Mouse (Mus musculus) splenic B cell, adult 2 months (primary cell): ENCODE data around the gene Mob3b.

Experiments used
- DNase-seq: peaks from one replicate; pipeline ENCODE4 v3.0.0-alpha.2; 2011; ENCODE audit warnings: low read depth, low spot score
- H3K27me3 ChIP-seq: 2 replicates; pipeline ENCODE4 v1.6.1; 2012; ENCODE audit warnings: mild to moderate bottlenecking, low read length, moderate library complexity, mixed read lengths; ENCODE audit not compliant: control insufficient read depth, poor library complexity, insufficient read depth, severe bottlenecking
- H3K36me3 ChIP-seq: 2 replicates; pipeline ENCODE4 v1.6.1; 2012; ENCODE audit warnings: mild to moderate bottlenecking, low read length, moderate library complexity, mixed read lengths; ENCODE audit not compliant: control insufficient read depth, poor library complexity, insufficient read depth, severe bottlenecking

Gene Mob3b

GRCm38 (mm10) chr4:35165275-35165674 is 8.0 kb upstream of the Mob3b start:
- no peak for DNase-seq
- Histone ChIP-seq H3K36me3 (no peaks in the 10 kb centered on the region), H3K27me3 (no peaks in the 10 kb centered on the region)

- peak; percentile 7 for DNase-seq
These were observed 531 bp upstream of the Mob3b start for GRCm38 (mm10) chr4:35157815-35158214.

GRCm38 (mm10) chr4:35156149-35156611 is 1.1 kb downstream of the Mob3b start:
- H3K36me3 ChIP-seq = no peaks in the 10 kb centered on the region
- 0 out of 2 replicates have a peak, but pooled peaks cover 1% of the 10 kb centered on the region for H3K27me3 ChIP-seq
- DNase-seq = peak; percentile 43

More at GRCm38 (mm10) chr4:35157815-35158214, 531 bp upstream of the Mob3b start:
- 0 out of 2 replicates have a peak, but pooled peaks cover 1% of the 10 kb centered on the region for H3K27me3 ChIP-seq
- H3K36me3 ChIP-seq = no peaks in the 10 kb centered on the region

- peak; percentile 71 for DNase-seq
- Histone ChIP-seq H3K36me3 (no peaks in the 10 kb centered on the region), H3K27me3 (0 out of 2 replicates have a peak, but pooled peaks cover 1% of the 10 kb centered on the region)
These were observed 2.0 kb downstream of the Mob3b start for GRCm38 (mm10) chr4:35155132-35155922.

DNA sequence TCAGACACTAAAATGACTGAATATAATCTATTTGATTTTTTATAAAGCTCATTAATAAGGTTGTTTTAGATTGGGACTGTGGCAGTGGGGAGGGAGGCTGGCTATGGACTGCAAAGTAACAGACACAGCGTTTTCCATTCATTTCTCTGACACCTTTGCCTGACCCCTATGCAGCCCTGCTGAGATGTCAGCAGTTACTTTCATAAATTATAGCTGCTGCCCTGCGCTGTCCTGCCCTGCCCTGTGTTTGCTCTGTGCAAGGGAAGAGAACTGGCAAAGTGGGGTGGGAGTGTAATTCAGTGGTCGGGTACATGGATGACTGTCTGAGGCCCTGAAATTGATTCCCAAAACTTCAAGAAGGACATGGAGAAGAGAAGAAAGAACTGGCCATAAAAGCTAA is 3.2 kb downstream of the Mob3b start:
- Histone ChIP-seq H3K36me3 (no peaks in the 10 kb centered on the region), H3K27me3 (0 out of 2 replicates have a peak, but pooled peaks cover 1% of the 10 kb centered on the region)
- no peak for DNase-seq

GRCm38 (mm10) chr4:35151756-35152155 is 5.5 kb downstream of the Mob3b start, which contains the start of gene Ifnk:
Gene Ifnk, plus strand, starts transcription at chr4:35152056.
- no peak for DNase-seq
- H3K36me3 ChIP-seq = no peaks in the 10 kb centered on the region
- 0 out of 2 replicates have a peak, but pooled peaks cover under 1% of the 10 kb centered on the region for H3K27me3 ChIP-seq

- Histone ChIP-seq H3K36me3 (no peaks in the 10 kb centered on the region), H3K27me3 (no peaks in the 10 kb centered on the region)
- DNase-seq = no peak
These were observed 6.6 kb downstream of the Mob3b start for GRCm38 (mm10) chr4:35150706-35151105.

- no peaks in the 10 kb centered on the region for H3K36me3 ChIP-seq
- H3K27me3 ChIP-seq = no peaks in the 10 kb centered on the region
- no peak for DNase-seq
These were observed 9.0 kb downstream of the Mob3b start for GRCm38 (mm10) chr4:35148326-35148725.

- no peak for DNase-seq
- H3K36me3 ChIP-seq = no peaks in the 10 kb centered on the region
- no peaks in the 10 kb centered on the region for H3K27me3 ChIP-seq
These were observed 10.7 kb downstream of the Mob3b start for GRCm38 (mm10) chr4:35146597-35146996.

- no peak for DNase-seq
- Histone ChIP-seq H3K36me3 (no peaks in the 10 kb centered on the region), H3K27me3 (no peaks in the 10 kb centered on the region)
These were observed 11.6 kb downstream of the Mob3b start for GRCm38 (mm10) chr4:35145726-35146125.

- no peak for DNase-seq
- Histone ChIP-seq H3K27me3 (no peaks in the 10 kb centered on the region), H3K36me3 (no peaks in the 10 kb centered on the region)
These were observed 13.7 kb downstream of the Mob3b start for GRCm38 (mm10) chr4:35143472-35144102.

GRCm38 (mm10) chr4:35140317-35140716 is 17.0 kb downstream of the Mob3b start:
- H3K27me3 ChIP-seq = no peaks in the 10 kb centered on the region
- no peaks in the 10 kb centered on the region for H3K36me3 ChIP-seq
- peak; percentile 38 for DNase-seq

DNA sequence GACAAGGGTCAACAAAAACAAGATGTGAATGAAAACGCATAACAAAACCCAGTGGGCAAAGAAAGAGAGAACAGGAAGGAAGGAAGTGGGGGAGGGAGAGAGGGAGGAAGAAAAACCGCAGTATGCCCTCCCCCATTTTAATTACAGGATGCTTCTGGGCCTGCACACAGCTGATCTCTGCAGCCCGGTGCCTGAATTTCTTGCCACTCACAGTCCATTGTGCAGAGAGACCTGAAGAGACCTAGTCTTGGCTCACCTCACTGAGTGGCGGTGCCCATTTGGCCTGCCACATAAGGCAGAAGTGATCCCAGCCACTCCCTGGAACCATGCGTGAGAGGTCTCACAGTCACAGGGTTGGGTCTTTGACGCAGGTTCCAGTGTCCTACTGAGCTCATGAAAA is 19.2 kb downstream of the Mob3b start:
- DNase-seq = peak; percentile 65
- H3K36me3 ChIP-seq = no peaks in the 10 kb centered on the region
- H3K27me3 ChIP-seq = no peaks in the 10 kb centered on the region

- no peaks in the 10 kb centered on the region for H3K27me3 ChIP-seq
- no peak for DNase-seq
These were observed 20.3 kb downstream of the Mob3b start for GRCm38 (mm10) chr4:35136996-35137395.

GRCm38 (mm10) chr4:35135806-35136205 is 21.5 kb downstream of the Mob3b start:
- no peaks in the 10 kb centered on the region for H3K36me3 ChIP-seq
- no peaks in the 10 kb centered on the region for H3K27me3 ChIP-seq
- no peak for DNase-seq

More at GRCm38 (mm10) chr4:35136996-35137395, 20.3 kb downstream of the Mob3b start:
- H3K36me3 ChIP-seq = no peaks in the 10 kb centered on the region
